In genomic region chr17:74228131-74228759, GRCm38 (mm10) we compare ENCODE assay signal across 17 mouse cellular contexts.
"Had no signal": no experiment of that assay in that cellular context is flagged by ENCODE, and none has a peak within 500 bp of the region (broad histone marks: within the 10 kb centered on the region; RNA-seq: fewer than 3 reads in every experiment).

No protein-coding gene starts in this region.

- H3K27me3 ChIP-seq: lung, embryonic 15.5 days; midbrain, embryonic 13.5 days; neural tube, embryonic 13.5 days; stomach, embryonic 15.5 days had no signal

- H3K36me3 ChIP-seq: lung, embryonic 15.5 days; stomach, embryonic 15.5 days had no signal

- H3K9me3 ChIP-seq: lung, embryonic 15.5 days; midbrain, embryonic 10.5 days; midbrain, embryonic 13.5 days; neural tube, embryonic 13.5 days; stomach, embryonic 15.5 days had no signal

- ATAC-seq: midbrain, embryonic 13.5 days; midbrain, embryonic 16.5 days had no signal

- DNase-seq: kidney, adult 18-20 months; kidney, adult 9 months; kidney, postnatal 14 days; kidney, postnatal 4 days; lung, adult 18-20 months; lung, postnatal 10 days; lung, postnatal 36 days; right cerebral cortex, postnatal 4 days; thymus, postnatal 25 days had no signal

- H3K4me3 ChIP-seq: lung, embryonic 15.5 days; midbrain, embryonic 10.5 days; midbrain, embryonic 13.5 days; myocyte; neural tube, embryonic 13.5 days; stomach, embryonic 15.5 days had no signal

- H3K9ac ChIP-seq: liver, embryonic 14.5 days; lung, embryonic 15.5 days; midbrain, embryonic 13.5 days; neural tube, embryonic 13.5 days; stomach, embryonic 15.5 days had no signal

- H3K4me1 ChIP-seq: lung, embryonic 15.5 days; midbrain, embryonic 13.5 days; neural tube, embryonic 13.5 days; stomach, embryonic 15.5 days had no signal

- H3K27ac ChIP-seq: liver, embryonic 14.5 days; lung, embryonic 15.5 days; midbrain, embryonic 10.5 days; midbrain, embryonic 13.5 days; neural tube, embryonic 13.5 days; stomach, embryonic 15.5 days had no signal
